Mouse (Mus musculus) intestine, embryonic 16.5 days (tissue): ENCODE measurements around the gene Zfp879. TPM values are rescaled to one million over a fixed set of nuclear protein-coding genes. Genes with fewer than 3 reads are reported as not detected.

Source experiments
- ATAC-seq: fragments of 200-750 bp; cut with Nextera tagmentation; 2 replicates; pipeline ENCODE4 v1.8.0; 2017; ENCODE audit warnings: moderate TSS enrichment, moderate library complexity
- H3K27ac ChIP-seq: fragments of 300-500 bp; sonication (generic); 2 replicates; pipeline ENCODE4 v1.5.1; 2014; ENCODE audit warnings: mild to moderate bottlenecking, low read length
- H3K27me3 ChIP-seq: fragments of 300-500 bp; sonication (generic); replicated peaks from 2 replicates; pipeline ENCODE4 v1.6.1; 2014; ENCODE audit warnings: low read length, control low read depth, mixed read lengths; ENCODE audit not compliant: control insufficient read depth, insufficient read depth
- H3K36me3 ChIP-seq: fragments of 300-500 bp; sonication (generic); 2 replicates; pipeline ENCODE4 v1.6.1; 2014; ENCODE audit warnings: low read length, control low read depth; ENCODE audit not compliant: control insufficient read depth, insufficient read depth
- H3K4me1 ChIP-seq: fragments of 300-500 bp; sonication (generic); 2 replicates; pipeline ENCODE4 v1.6.1; 2014; ENCODE audit warnings: low read length, control low read depth, mixed read lengths; ENCODE audit not compliant: control insufficient read depth, insufficient read depth
- H3K4me2 ChIP-seq: fragments of 300-500 bp; sonication (generic); 2 replicates; pipeline ENCODE4 v1.6.1; 2014; ENCODE audit warnings: low read depth, low read length, control low read depth
- H3K4me3 ChIP-seq: fragments of 300-500 bp; sonication (generic); 2 replicates; pipeline ENCODE4 v1.5.1; 2014; ENCODE audit warnings: mild to moderate bottlenecking, low read length
- H3K9ac ChIP-seq: fragments of 300-500 bp; sonication (generic); 2 replicates; pipeline ENCODE4 v1.6.1; 2014; ENCODE audit warnings: low read depth, low read length
- H3K9me3 ChIP-seq: fragments of 300-500 bp; sonication (generic); 2 replicates; pipeline ENCODE4 v1.6.1; 2016; ENCODE audit warnings: low read length, control low read depth; ENCODE audit not compliant: control insufficient read depth
- WGBS: fragments of 180-500 bp; shearing (Covaris S2); extraction: QIAGEN DNeasy Blood & Tissue Kit; methylation state at CpG from one replicate; pipeline ENCODE4 v1.1.7; 2014; 5-methylcytosine and 5-hydroxymethylcytosine counted together
- polyA plus RNA-seq: library from polyadenylated mRNA; unstranded; fragments of >200 nt; fragmentation: Nextera tagmentation; extraction: Ambion mirVana; gene quantifications from 2 replicates; pipeline ENCODE4 v1.2.1, GENCODE M21; 2015

Zfp879 gene
- polyA plus RNA-seq, 1 experiment from 2014 or later: 0.45 TPM

- Histone ChIP-seq H3K4me2 (no peak overlapping the region), H3K4me3 (no peak overlapping the region), H3K4me1 (no peaks in the 10 kb centered on the region), H3K9me3 (no peaks in the 10 kb centered on the region), H3K27me3 (no peaks in the 10 kb centered on the region), H3K9ac (no peak overlapping the region), H3K36me3 (no peaks in the 10 kb centered on the region), H3K27ac (no peak overlapping the region)
- 66% methylated on average over 11 of the region's 11 CpGs for WGBS
- ATAC-seq: no peak
These were observed 43.7 kb downstream of the Zfp879 start for GRCm38 (mm10) chr11:50797674-50798073.

Other genes starting within 250 kb of the Zfp879 start
- 6.5 and 7.8 TPM in 2 replicates for gene Adamts2, start 239.5 kb downstream of the Zfp879 start, polyA plus RNA-seq
- 11.1 and 11.6 TPM in 2 replicates for gene Zfp354c, start 13.8 kb downstream of the Zfp879 start, polyA plus RNA-seq
- gene Grm6, start 9.1 kb upstream of the Zfp879 start, polyA plus RNA-seq: not detected in 2 replicates
- gene Zfp454, start 46.1 kb upstream of the Zfp879 start, polyA plus RNA-seq: 3.0 and 4.9 TPM in 2 replicates
- gene Zfp2, start 74.6 kb upstream of the Zfp879 start, polyA plus RNA-seq: 8.1 and 9.1 TPM in 2 replicates
- 0.68 and 1.0 TPM in 2 replicates for gene Zfp354b, start 90.1 kb upstream of the Zfp879 start, polyA plus RNA-seq
- gene 4933414I15Rik, start 102.2 kb upstream of the Zfp879 start, polyA plus RNA-seq: not detected in 2 replicates
- not detected in 2 replicates for gene Prop1, start 112.2 kb upstream of the Zfp879 start, polyA plus RNA-seq
- gene Olfr1378, start 125.0 kb upstream of the Zfp879 start, polyA plus RNA-seq: not detected in 2 replicates
- not detected in 2 replicates for gene Olfr1377, start 140.4 kb upstream of the Zfp879 start, polyA plus RNA-seq
- gene Olfr51, start 162.0 kb upstream of the Zfp879 start, polyA plus RNA-seq: not detected in 2 replicates
- not detected in 2 replicates for gene Olfr54, start 172.7 kb upstream of the Zfp879 start, polyA plus RNA-seq
- gene Olfr1375, start 206.6 kb upstream of the Zfp879 start, polyA plus RNA-seq: not detected in 2 replicates
- 5.4 and 6.2 TPM in 2 replicates for gene Zfp354a, start 217.7 kb upstream of the Zfp879 start, polyA plus RNA-seq